Mouse (Mus musculus) heart, embryonic 13.5 days (tissue): Measurements from ENCODE around the gene Tbl2. TPM values are rescaled to one million over a fixed set of nuclear protein-coding genes. Genes with fewer than 3 reads are reported as not detected.

Experiments
- ATAC-seq: fragments of 200-750 bp; cut with Nextera tagmentation; 2 replicates; pipeline ENCODE4 v1.8.0; 2017; ENCODE audit warnings: moderate TSS enrichment; ENCODE audit not compliant: insufficient number of reproducible peaks, low FRiP score, low TSS enrichment; ENCODE audit errors: extremely low read depth
- H3K27ac ChIP-seq: fragments of 300-500 bp; sonication (generic); replicated peaks from 2 replicates; pipeline ENCODE4 v1.5.1; 2015; ENCODE audit warnings: moderate library complexity, mild to moderate bottlenecking, inconsistent platforms
- H3K27me3 ChIP-seq: fragments of 300-500 bp; sonication (generic); replicated peaks from 2 replicates; pipeline ENCODE4 v1.6.1; 2015; ENCODE audit warnings: mild to moderate bottlenecking, inconsistent platforms
- H3K36me3 ChIP-seq: fragments of 300-500 bp; sonication (generic); 2 replicates; pipeline ENCODE4 v1.6.1; 2015; ENCODE audit warnings: mild to moderate bottlenecking, inconsistent platforms
- H3K4me1 ChIP-seq: fragments of 300-500 bp; sonication (generic); 2 replicates; pipeline ENCODE4 v1.6.1; 2015; ENCODE audit warnings: inconsistent platforms
- H3K4me2 ChIP-seq: fragments of 300-500 bp; sonication (generic); 2 replicates; pipeline ENCODE4 v1.6.1; 2015; ENCODE audit warnings: inconsistent platforms, mild to moderate bottlenecking, moderate library complexity
- H3K4me3 ChIP-seq: fragments of 300-500 bp; sonication (generic); 2 replicates; pipeline ENCODE4 v1.5.1; 2015; ENCODE audit warnings: moderate library complexity, mild to moderate bottlenecking, inconsistent platforms
- H3K9ac ChIP-seq: fragments of 300-500 bp; sonication (generic); 2 replicates; pipeline ENCODE4 v1.6.1; 2015; ENCODE audit warnings: inconsistent platforms, mild to moderate bottlenecking, moderate library complexity
- H3K9me3 ChIP-seq: fragments of 300-500 bp; sonication (generic); 2 replicates; pipeline ENCODE4 v1.6.1; 2016; ENCODE audit warnings: inconsistent platforms
- WGBS: fragments of 180-500 bp; shearing (Covaris S2); methylation state at CpG from one replicate; pipeline ENCODE4 v1.1.7; 2015; ENCODE audit warnings: mixed read lengths; 5-methylcytosine and 5-hydroxymethylcytosine counted together
- polyA plus RNA-seq: library from polyadenylated mRNA; unstranded; fragments of >200 nt; fragmentation: Nextera tagmentation; extraction: Ambion mirVana; gene quantifications from 2 replicates; pipeline ENCODE4 v1.2.1, GENCODE M21; 2015

Gene Tbl2
- polyA plus RNA-seq, 1 experiment from 2014 or later: 18.1 TPM

GRCm38 (mm10) chr5:135186621-135187348 is 37.3 kb downstream of the Tbl2 start, which contains the start of gene Baz1b:
TSS of gene Baz1b (plus strand) at chr5:135187264.
- Histone ChIP-seq H3K9ac (peak within 1 kb of the TSS; percentile 97), H3K27ac (peak within 1 kb of the TSS; percentile 96), H3K4me3 (peak within 1 kb of the TSS; percentile 89), H3K36me3 (peaks cover 34% of the 10 kb centered on the region), H3K9me3 (no peaks in the 10 kb centered on the region), H3K4me2 (peak within 1 kb of the TSS; percentile 84), H3K27me3 (no peaks in the 10 kb centered on the region), H3K4me1 (peaks cover 39% of the 10 kb centered on the region)
- under 1% methylated on average over 57 of the region's 57 CpGs for WGBS
- peak; percentile 96 for ATAC-seq

GRCm38 (mm10) chr5:135187349-135188213 is 38.1 kb downstream of the Tbl2 start:
- H3K9me3 ChIP-seq: no peaks in the 10 kb centered on the region
- H3K4me3 ChIP-seq: peak overlapping the region; percentile 89
- peaks cover 34% of the 10 kb centered on the region for H3K36me3 ChIP-seq
- peaks cover 46% of the 10 kb centered on the region for H3K4me1 ChIP-seq
- H3K27ac ChIP-seq: peak overlapping the region; percentile 96
- WGBS: under 1% methylated on average over 90 of the region's 102 CpGs
- peak overlapping the region; percentile 97 for H3K9ac ChIP-seq
- no peaks in the 10 kb centered on the region for H3K27me3 ChIP-seq
- H3K4me2 ChIP-seq: peak overlapping the region; percentile 84
- peak; percentile 61 for ATAC-seq

- Histone ChIP-seq H3K27ac (peak overlapping the region; percentile 96), H3K4me2 (peak overlapping the region; percentile 84), H3K27me3 (no peaks in the 10 kb centered on the region), H3K4me1 (peaks cover 48% of the 10 kb centered on the region), H3K4me3 (peak overlapping the region; percentile 89), H3K9me3 (no peaks in the 10 kb centered on the region), H3K36me3 (peaks cover 34% of the 10 kb centered on the region), H3K9ac (peak overlapping the region; percentile 97)
- ATAC-seq: no peak
- WGBS: 2% methylated on average over 8 of the region's 8 CpGs
These were observed 38.7 kb downstream of the Tbl2 start for GRCm38 (mm10) chr5:135188214-135188554.

- peaks cover 51% of the 10 kb centered on the region for H3K4me1 ChIP-seq
- H3K4me3 ChIP-seq: peak overlapping the region; percentile 89
- peak overlapping the region; percentile 97 for H3K9ac ChIP-seq
- WGBS: 64% methylated on average over 2 of the region's 2 CpGs
- no peaks in the 10 kb centered on the region for H3K27me3 ChIP-seq
- H3K27ac ChIP-seq: no peak overlapping the region; the same call in 1 of the 2 replicates
- peaks cover 46% of the 10 kb centered on the region for H3K36me3 ChIP-seq
- H3K4me2 ChIP-seq: peak overlapping the region; percentile 84
- no peak for ATAC-seq
- H3K9me3 ChIP-seq: no peaks in the 10 kb centered on the region
These were observed 40.0 kb downstream of the Tbl2 start for GRCm38 (mm10) chr5:135189281-135190022.

- WGBS: 40% methylated on average over 2 of the region's 2 CpGs
- Histone ChIP-seq H3K4me3 (no peak overlapping the region), H3K9ac (no peak overlapping the region), H3K9me3 (no peaks in the 10 kb centered on the region), H3K27ac (no peak overlapping the region), H3K27me3 (no peaks in the 10 kb centered on the region), H3K4me2 (no peak overlapping the region), H3K4me1 (peaks cover 50% of the 10 kb centered on the region), H3K36me3 (peaks cover 66% of the 10 kb centered on the region)
- ATAC-seq: no peak
These were observed 42.2 kb downstream of the Tbl2 start for GRCm38 (mm10) chr5:135191620-135192019.

GRCm38 (mm10) chr5:135192431-135192830 is 43.0 kb downstream of the Tbl2 start:
- H3K27me3 ChIP-seq: no peaks in the 10 kb centered on the region
- H3K9ac ChIP-seq: peak overlapping the region; percentile 40; the same call in 1 of the 2 replicates
- no peak for ATAC-seq
- H3K9me3 ChIP-seq: no peaks in the 10 kb centered on the region
- 83% methylated on average over 1 of the region's 1 CpGs for WGBS
- peaks cover 74% of the 10 kb centered on the region for H3K36me3 ChIP-seq
- peaks cover 50% of the 10 kb centered on the region for H3K4me1 ChIP-seq
- H3K4me2 ChIP-seq: no peak overlapping the region
- no peak overlapping the region for H3K27ac ChIP-seq
- H3K4me3 ChIP-seq: no peak overlapping the region

GRCm38 (mm10) chr5:135196367-135196766 is 46.9 kb downstream of the Tbl2 start:
- H3K4me1 ChIP-seq: peaks cover 32% of the 10 kb centered on the region
- no peak for ATAC-seq
- H3K9ac ChIP-seq: no peak overlapping the region
- no peak overlapping the region for H3K4me3 ChIP-seq
- H3K36me3 ChIP-seq: peaks cover 92% of the 10 kb centered on the region
- H3K27ac ChIP-seq: no peak overlapping the region
- no peaks in the 10 kb centered on the region for H3K9me3 ChIP-seq
- 73% methylated on average over 6 of the region's 6 CpGs for WGBS
- H3K27me3 ChIP-seq: no peaks in the 10 kb centered on the region
- no peak overlapping the region for H3K4me2 ChIP-seq

- peaks cover 84% of the 10 kb centered on the region for H3K36me3 ChIP-seq
- H3K9ac ChIP-seq: no peak overlapping the region
- no peaks in the 10 kb centered on the region for H3K9me3 ChIP-seq
- H3K4me2 ChIP-seq: no peak overlapping the region
- ATAC-seq: no peak
- 0 out of 2 replicates have a peak overlapping the region, but pooled peaks have one; percentile 16 for H3K27ac ChIP-seq
- H3K27me3 ChIP-seq: no peaks in the 10 kb centered on the region
- H3K4me1 ChIP-seq: peaks cover 8% of the 10 kb centered on the region; the same call in 1 of the 2 replicates
- H3K4me3 ChIP-seq: no peak overlapping the region
- whole genome bisulfite sequencing: 41% methylated on average over 3 of the region's 3 CpGs
These were observed 53.3 kb downstream of the Tbl2 start for GRCm38 (mm10) chr5:135202763-135203162.

- Histone ChIP-seq H3K9me3 (no peaks in the 10 kb centered on the region), H3K4me2 (no peak overlapping the region), H3K27ac (no peak overlapping the region), H3K27me3 (no peaks in the 10 kb centered on the region), H3K4me3 (no peak overlapping the region), H3K36me3 (peaks cover 96% of the 10 kb centered on the region), H3K9ac (no peak overlapping the region), H3K4me1 (no peaks in the 10 kb centered on the region)
- no peak for ATAC-seq
- 92% methylated on average over 1 of the region's 1 CpGs for WGBS
These were observed 58.7 kb downstream of the Tbl2 start for GRCm38 (mm10) chr5:135208197-135208596.
